Mouse (Mus musculus): ENCODE measurements at regions not wholly inside any gene's neighbourhood (a gene's known extent, or its start where the extent isn't known, plus 50 kb on each side); places are given as distances from the start of the nearest gene placed in this dataset.
A peak's percentile ranks its signal among the peaks of the same experiment; 100 is the strongest.

DNA sequence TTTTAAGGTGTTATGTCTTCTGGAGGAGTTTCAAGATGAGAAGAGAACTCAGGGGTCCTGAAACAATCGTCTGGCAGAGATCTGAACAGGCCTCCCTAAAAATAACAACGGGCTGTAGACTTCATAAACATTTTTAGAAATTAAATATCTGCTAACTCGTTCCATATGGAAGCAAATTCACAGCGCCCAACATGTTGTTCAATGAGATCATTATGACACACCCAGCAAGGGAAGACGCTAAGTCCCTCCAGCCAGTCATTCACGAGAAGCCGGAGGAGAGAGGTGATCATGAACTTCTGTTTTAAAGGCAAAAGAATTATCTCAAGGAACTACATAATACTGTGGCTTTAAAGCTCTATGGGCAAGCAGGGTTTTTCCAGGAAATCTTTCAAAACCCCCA is 334.8 kb downstream of the Efna5 start:
- DNase-seq (ENCODE audit: low spot score), result no peak

DNA sequence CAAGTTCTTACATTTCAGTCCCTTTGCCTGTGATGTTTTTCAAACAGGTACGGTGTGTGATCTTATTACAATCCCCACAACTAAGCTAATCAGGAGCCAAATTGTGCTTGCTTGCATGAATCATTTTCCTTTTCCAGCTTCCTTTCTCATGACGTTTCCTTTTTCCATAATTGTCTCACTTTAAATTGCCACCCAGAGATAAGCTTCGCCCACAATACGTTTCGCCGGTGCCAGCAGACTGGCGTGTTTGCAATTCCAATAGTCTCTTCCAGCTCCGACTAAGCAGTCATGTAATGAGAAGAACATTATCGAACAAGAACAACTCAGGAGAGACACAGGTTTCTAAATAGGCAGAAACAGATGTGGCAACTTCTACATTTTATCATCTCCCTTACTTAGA is 335.8 kb downstream of the Efna5 start:
- no peak for DNase-seq (ENCODE audit: low spot score)

DNA sequence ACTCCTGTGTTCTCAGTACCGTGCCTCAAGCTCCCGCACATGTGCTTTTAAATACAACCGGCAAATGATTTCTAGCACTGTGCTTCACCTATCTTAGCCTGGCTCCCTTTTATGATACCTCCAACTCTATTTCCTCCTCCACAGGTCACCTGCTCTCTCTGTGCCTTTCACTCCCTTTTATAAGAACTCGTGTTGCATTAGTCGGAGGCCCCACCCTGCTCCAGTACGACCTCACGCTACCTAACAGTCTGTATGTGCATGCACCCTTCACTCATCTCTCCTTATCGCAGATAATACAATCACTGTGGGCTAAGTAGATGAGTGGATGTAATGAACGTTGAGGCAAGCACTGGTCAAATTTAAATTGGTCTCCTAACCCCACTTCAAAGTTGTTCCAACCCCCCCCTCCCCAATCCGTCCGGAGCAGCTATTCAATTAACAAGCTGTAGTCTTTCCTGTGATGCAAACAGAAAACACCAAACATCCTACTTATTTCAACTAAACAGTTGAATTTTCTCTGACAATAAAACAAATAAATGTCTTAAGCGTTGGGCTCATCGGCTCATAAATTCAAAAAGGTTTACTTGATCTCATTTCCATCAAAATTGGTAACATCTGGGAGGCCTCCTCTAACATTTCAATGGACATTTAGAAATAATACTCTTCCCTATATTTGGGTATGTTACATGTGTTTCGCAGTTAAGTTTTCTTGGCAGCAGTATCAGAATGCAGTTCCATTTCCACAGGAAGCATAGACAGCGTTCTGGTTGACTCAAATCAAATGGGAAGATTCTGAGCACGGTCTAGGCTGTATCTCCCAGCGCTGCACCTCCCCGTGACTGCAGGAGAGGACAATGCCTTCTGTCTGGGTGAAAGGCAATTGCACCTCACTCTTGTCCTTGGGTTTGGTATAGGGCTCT is 337.8 kb downstream of the Efna5 start:
- DNase-seq (ENCODE audit: low spot score), result no peak

DNA sequence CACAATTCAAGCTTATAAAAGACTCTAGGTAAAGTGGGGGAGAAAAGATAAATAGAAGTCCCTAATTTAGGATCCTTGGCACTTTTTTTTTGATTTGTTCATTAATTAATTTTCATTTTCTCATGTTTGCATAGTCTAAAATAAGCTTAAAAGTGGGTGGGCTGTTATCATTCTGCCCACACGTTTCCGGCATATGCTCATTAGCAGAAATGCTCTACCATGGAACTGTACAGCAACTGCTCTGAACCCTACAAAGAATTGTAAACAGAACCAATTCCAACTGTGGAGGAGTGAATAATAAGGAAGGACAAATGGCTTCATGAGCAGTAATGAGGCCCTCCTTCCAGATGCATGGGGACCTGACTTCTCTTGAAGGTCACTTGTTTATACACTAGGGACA is 351.2 kb downstream of the Efna5 start:
- no peak for DNase-seq (ENCODE audit: low spot score)

DNA sequence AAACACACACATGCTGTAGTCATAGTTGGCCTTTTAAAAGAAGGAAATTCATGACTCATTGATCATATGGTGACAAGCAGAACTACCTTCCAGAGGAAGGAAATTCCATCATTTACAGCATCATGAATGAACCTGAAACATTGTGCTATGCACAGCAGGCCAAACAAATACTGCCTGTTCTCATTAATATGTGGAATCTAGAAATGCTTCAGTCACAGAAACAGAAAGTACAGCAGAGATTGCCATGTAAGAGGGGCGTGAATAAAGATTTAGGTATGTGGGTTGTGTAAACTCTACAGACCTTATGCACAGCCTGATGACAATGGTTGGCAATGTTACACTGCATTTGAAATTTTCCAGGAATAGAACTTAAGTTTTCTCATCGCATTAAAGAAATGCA is 353.6 kb downstream of the Efna5 start:
- no peak for DNase-seq (ENCODE audit: low spot score)

DNA sequence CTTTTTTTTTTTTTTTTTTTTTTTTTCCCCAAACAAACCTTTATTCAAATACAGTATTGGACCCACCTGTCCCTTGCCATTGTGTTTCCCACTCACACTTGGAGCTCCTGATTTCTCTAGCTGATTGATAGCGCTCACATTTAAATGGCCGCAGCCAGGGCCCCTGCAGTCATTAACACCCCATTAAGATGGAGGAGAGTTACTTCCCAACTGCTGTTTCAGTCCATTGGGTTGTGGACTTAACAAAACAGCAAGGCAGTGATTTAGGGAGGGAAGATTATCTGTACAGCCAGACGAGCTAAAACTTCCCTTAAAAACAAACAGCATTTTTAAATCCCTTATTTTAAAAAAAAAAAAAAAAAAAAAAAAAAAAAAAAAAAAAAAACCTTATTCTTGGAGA is 367.5 kb downstream of the Efna5 start:
- DNase-seq (ENCODE audit: low spot score), result no peak

DNA sequence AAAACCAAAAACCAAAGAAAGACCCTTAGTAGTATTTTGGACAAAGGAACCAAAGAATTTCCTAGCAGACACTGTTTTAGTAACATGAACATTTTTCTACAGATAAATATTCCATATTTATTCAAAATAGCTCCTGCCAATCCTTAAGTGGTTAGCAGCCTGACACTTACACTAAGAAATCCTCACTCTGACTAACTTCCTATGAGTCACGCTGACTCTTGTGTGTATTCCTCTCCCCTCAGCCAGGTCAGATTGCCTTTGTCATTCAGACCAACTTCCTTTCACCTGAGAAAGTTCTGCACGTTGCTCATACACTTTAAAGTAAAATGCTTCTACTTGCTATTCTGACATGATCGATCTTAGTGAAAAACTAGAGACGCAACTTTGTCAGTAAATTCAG is 370.9 kb downstream of the Efna5 start:
- DNase-seq (ENCODE audit: low spot score), result no peak

DNA sequence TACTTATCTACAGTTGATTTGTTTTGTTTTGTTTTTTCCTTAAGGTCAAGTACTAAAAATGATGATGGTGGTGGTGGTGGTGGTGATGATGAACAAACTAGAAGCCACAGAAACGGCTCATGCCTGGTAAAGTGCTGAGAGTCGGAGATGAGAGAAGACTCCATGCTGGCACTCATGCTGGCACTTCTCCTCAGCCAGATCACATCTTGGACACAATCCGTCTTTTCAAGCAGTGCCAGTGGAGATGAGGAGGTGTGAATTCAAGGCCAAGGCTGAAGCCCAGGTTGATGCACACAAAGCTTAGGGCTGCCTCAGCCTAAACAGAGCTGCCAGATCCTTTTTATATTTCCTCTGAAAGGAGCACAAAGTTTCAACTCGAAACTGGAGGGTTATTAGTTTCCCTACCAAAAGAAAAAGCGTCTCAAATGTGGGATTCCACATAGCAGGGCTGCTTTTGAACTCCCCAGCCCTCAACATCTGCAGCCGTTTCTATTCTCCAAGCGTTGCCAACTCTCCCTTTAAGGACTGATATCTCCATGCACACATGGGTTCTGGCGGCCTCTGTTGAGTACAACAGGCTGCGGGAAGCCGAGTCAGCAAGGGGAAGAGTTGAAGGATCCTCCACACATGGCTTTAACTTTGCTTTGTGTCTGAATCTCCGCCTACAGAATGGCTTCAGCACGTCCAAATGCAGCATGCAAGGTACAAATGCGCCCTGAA is 373.2 kb downstream of the Efna5 start:
- no peak for DNase-seq (ENCODE audit: low spot score)

DNA sequence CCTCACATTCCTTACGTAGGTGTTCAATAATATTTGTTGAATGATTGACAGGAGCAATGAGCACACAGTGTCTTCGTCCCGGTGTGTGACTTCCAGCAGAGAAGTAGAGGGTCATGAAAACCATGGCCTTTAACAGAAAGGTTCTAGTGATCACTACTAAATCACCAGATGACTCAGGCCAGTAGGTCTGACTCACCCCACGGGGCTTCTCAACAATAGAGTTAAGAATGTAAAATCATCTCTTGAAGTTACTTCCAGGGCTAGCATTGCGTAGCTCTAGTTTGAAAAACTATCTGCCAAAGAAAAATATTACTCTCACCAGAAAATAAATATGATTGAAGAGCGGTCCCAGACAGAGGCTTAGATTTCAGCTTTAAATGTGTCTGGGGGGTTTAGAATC is 376.4 kb downstream of the Efna5 start:
- DNase-seq (ENCODE audit: low spot score), result no peak

DNA sequence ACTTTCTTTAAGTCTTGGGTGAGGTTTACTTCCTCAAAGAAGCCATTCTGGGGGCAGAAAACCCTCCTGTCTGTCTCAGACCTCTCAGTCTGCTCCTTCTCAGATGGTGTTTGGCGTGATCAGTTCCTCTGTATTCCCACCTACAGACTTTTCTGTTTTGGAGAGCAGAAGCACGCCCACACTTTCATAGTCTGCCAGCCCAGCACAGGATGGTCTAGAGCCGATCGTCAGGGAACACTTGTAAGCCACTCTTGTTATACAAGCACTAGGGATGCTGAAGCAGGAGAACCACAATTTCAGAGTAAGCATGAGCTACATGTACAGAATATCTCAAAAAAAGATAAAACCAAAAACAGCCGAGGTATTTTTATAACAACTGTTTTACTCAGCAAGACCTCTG is 410.4 kb downstream of the Efna5 start:
- DNase-seq (ENCODE audit: low spot score), result no peak

DNA sequence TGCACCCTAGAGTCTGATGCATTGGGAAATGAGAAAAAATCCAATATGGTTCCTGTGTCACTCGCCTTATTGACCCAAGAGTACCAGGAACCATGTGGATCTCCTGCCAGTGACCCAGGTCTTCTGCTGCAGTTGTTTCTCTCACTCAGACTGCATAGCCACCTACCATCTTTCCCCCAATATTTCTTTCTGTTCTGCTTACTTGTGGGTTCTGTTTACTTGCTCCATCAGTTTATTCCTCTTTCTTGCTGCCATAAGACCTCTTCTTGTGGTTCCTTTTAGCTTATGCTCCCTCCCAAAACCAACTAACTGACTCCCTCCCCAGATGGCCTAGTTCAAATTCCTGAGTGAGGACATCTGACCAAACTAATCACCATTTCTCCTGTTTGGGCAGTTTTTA is 411.8 kb downstream of the Efna5 start:
- DNase-seq (ENCODE audit: low spot score), result no peak

DNA sequence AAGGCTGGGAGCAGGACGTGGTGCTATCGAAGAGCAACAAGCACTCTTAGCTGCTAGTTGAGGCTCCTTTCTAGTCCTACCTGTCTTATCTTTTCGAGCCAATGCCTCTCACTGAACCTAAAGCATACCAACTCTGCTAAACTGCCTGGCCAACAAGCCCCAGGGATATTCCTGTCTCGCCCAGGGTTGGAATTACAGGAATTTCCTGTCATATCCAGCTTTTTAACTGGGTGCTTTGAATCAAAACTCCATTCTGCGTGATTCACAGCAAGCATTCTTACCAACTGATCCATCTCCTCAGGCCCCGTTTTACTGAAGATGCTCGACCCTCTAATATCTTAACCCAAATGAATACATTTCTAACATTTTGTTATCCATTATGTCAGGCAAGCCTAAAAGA is 412.3 kb downstream of the Efna5 start:
- no peak for DNase-seq (ENCODE audit: low spot score)

DNA sequence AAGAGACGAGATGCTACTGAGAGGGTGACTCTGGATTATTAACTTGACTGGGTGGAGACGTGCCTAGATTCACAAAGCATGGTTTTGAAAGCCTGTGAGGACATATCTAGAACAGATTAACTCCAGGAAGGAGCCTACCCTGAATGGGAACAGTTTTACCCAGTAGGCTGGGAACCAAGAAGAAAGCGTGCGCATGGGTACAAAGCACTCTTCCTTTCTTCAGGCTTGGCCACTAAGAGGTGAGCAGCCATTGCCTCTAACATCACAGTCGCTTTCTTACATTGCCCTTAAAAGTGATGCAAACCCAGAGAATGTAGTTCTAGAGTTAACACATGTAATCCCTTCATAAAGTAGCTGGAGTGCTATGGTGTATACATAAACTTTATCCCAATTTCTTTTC is 414.0 kb downstream of the Efna5 start:
- DNase-seq (ENCODE audit: low spot score), result no peak

DNA sequence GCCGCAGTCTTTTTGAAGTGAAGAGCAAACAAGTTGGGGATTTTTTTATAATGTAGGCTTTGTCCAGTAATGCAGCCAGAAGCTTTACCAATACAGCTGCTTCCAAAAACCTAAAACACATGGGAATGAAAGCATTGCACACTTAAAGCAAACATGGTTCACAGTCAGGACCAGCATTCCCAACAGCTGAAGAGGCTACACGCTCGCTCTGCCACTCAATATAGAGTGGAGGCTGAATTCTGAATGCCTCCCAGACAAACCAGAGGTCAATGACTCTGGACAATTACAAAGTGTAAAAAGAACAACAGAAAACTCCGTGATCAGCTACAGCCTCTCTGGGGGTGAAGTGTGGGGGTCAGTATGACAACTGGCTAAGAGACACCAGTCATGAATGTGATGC is 416.1 kb downstream of the Efna5 start:
- DNase-seq (ENCODE audit: low spot score), result no peak

DNA sequence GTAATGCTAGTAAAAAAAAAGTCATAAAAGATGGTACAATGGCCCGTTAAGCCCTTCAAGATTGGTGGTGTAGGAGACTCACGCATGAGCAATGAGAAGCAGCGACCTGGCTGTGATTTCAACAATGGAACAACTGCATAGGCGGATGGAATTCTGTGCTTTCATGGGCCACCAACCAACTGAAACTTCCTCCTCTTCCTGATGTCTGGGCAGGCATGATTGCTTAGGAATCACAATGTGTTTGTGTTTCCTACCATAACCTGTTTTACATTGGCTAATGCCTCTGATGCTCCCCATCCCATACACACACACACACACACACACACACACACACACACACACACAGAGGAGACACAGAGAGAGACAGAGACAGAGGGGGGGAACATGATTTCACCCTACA is 416.9 kb downstream of the Efna5 start:
- DNase-seq (ENCODE audit: low spot score), result no peak

DNA sequence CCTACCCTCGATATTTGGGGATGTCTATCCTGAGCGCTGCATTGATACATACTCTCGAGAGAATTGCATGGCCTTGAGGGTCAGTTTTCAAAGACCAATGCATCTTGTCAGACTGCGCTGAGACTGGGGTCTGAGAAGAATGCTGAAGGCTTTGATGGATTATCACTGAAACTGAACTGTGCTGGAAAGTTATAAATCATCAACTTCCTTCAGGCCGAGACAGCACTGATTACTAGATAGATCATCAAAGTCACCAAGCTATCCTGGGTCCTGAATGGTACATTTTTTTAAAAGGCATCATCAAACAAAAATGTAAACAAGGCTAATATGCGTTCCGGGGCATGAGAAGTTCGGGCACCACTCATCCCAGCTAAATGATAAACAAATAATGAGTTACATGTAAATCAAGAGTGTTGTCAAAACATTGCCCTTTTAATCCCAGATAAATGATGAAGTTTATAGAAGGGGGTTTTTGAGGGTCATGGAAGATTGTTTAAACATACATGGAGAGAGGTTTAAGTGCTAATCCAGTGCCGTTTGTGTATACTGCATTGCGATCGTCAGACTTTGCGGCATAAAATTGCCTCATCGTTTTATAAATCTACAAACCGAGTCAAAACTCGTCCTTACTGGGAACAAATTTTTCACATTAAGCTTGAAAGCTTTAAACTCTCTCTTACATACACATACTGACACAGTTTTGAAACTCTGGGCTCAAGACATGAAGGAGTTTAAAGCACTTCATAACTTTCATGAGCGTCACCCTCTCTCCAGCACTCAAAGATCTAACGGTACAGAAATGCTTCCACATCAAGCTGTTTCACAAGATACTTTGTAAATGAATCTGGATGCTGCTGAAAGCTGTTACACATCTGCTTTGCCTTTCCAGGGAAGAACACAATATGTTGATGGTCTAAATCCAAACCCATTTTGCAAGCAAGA is 419.5 kb downstream of the Efna5 start:
- no peak for DNase-seq (ENCODE audit: low spot score)

DNA sequence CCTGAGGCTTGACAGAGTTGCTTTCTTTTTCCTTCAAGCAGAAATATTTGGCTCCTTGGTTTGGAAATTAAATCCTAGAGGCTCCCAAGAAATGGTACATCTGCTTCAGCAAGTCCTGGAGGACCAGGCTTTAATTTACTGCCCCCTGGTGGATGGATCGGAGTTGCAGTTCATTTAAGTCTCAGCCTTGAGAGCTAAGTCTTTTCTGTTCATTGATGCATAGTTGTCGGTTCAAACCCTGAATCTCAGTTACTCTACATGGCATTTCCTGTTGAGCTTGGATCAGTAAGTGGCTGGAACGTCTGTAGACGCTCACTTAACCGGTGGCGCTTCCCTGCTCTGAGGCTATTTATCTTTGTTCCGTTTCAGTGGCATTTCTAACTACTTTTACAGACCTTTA is 422.2 kb downstream of the Efna5 start:
- peak; percentile 23 for DNase-seq (ENCODE audit: low spot score)

DNA sequence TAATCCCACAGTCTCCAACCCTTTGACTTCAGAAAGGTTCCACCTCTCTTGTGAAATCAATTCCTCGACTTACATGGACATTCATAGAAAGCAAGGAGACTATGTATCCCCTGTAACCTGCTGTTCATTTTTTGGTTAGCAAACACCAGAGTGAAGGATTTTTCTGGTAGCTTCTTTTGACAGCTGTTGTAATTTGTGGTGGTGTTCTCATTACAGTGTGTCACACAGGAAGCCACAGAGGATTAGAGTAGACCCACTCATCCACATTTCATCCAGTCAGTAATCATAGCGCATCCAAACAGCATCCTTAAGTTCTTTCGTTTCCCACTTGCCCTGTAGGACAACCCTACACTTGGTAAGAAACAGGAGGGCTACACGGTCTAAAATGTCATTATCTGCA is 443.1 kb downstream of the Efna5 start:
- DNase-seq (ENCODE audit: low spot score), result no peak

DNA sequence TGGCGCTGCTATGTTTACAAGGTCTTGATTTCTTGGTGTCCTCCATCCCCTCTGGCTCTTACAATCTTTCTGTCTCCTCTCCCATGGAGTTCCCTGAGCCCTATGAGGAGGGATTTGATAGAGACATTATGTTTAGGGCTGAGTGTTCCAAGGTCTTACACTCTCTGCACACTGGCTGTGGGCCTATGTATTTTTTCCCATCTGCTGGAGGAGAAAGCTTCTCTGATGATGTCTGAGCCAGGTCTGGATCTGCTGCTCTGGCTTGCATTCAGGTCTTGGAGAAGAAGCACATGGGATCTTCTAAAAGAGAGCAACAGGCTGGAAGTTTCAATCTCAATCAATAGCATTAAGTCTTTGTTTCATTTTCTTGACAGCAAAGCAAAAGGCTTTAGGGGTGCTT is 445.1 kb downstream of the Efna5 start:
- DNase-seq (ENCODE audit: low spot score), result no peak

DNA sequence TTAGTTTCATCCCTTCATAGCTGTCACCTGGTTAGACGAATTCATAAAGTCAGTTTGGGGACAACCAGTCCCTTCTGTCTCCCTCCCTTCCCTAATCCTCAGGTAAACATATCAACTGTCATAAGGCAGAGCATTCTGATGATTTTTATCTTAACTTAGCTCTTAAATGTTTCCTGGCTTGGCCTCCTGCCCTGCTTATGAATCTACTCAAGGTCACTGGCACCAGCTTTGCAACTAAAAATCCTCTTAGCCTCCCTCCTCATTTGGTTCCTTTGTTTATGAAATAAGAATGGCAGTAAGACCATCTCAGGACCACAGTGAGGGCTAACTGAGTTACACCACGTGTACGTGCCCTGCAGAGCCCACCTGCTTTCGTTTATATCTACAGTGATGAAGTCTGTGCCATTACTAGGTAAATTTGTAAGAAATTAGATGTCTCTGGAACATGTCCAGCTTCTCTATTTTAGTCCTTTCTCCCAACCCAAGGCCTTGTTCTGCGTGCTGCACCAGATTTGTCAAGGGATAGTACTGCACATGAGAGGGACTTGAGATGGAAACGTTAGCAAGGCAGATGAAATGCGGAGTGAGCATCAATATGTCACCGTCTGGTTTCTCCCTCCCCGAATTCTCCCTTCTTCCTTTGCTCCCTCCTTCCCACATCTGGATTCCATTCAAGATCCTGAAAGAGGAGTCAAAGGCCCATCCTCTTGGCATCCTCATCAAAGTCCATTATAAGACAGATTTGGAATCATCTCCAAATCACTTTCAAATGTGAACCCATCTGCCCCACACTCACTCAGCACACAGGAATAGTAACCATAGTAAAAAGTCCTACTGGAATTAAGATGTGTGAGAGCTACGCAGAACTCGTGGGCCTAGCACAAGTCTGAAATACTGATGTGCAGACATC is 457.4 kb downstream of the Efna5 start:
- no peak for DNase-seq (ENCODE audit: low spot score)

DNA sequence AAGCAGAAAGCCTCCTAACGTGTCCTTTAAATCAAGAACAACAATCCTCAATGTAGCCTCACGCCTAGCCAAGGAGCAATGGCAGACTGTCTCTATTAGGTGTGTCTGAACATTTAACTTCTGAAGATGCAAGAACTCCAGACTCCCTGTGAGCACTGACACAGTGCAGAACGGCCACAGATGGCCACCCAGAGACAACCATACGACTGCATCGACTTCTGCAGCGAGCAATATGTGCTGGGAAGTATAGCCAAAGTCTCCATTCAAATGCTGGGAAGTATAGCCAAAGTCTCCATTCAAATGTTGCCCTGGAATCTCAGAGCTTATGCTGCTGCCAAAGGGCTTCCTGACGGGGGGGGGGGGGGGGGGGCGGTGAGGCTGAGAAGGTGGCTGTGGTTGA is 463.5 kb downstream of the Efna5 start:
- no peak for DNase-seq (ENCODE audit: low spot score)

Data from c-Kit-positive CD71-positive TER-119-positive erythroid progenitor cells, embryonic 14.5 days (primary cell).